Comparison of ENCODE assay signal across 8 mouse cellular contexts in the genomic region with DNA sequence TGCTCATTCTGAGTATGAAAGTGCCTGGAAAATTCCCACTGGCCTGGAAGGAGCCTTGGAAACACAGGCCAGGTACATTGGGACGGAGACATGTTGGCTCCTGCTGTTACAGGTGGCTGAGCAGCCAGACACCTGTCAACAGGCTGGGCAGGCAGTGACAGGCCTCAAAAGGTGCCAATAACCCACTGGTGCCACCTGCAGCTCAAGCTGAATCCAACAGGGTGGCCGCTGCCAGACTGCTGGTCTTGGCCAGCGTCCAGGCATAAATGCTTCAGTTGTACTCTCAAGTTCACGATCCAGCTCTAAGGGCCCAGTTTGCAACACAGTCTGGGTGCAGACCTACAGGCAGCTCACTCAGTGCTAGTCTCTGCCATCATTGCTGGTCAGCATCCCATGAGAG. TPM values are rescaled to one million over a fixed set of nuclear protein-coding genes. Genes with fewer than 3 reads are reported as not detected.
DNase-seq lines count a peak whose midpoint lies in the region; ATAC-seq and TF ChIP-seq lines count a peak whose summit lies in the region.
"Had no signal": no experiment of that assay in that cellular context is flagged by ENCODE, and none has a peak within 500 bp of the region (broad histone marks: within the 10 kb centered on the region; RNA-seq: fewer than 3 reads in every experiment).

No protein-coding gene starts in this region.

- no peaks in the 10 kb centered on the region for H3K36me3 ChIP-seq in kidney, embryonic 15.5 days
- H3K36me3 ChIP-seq in lung, embryonic 14.5 days (ENCODE audit: insufficient read depth): no peaks in the 10 kb centered on the region
- H3K36me3 ChIP-seq: neural tube, embryonic 12.5 days had no signal

- no peaks in the 10 kb centered on the region for H3K27me3 ChIP-seq in kidney, embryonic 15.5 days
- no peaks in the 10 kb centered on the region for H3K27me3 ChIP-seq in lung, embryonic 14.5 days (ENCODE audit: insufficient read depth, low read length)
- H3K27me3 ChIP-seq: neural tube, embryonic 12.5 days had no signal

- H3K4me3 ChIP-seq in kidney, embryonic 15.5 days (replicated peaks): no peak overlapping the region
- H3K4me3 ChIP-seq in lung, embryonic 14.5 days (ENCODE audit: low read depth, low read length): no peak overlapping the region
- H3K4me3 ChIP-seq: neural tube, embryonic 12.5 days had no signal

- H3K4me1 ChIP-seq in kidney, embryonic 15.5 days: peaks cover 32% of the 10 kb centered on the region
- H3K4me1 ChIP-seq in lung, embryonic 14.5 days (ENCODE audit: insufficient read depth): peaks cover 9% of the 10 kb centered on the region
- H3K4me1 ChIP-seq: neural tube, embryonic 12.5 days had no signal

- WGBS in kidney, embryonic 15.5 days: 41% methylated on average over 4 of the region's 4 CpGs
- WGBS in lung, embryonic 14.5 days: 48% methylated on average over 4 of the region's 4 CpGs

- H3K4me2 ChIP-seq in kidney, embryonic 15.5 days: no peak overlapping the region
- H3K4me2 ChIP-seq in lung, embryonic 14.5 days: no peak overlapping the region
- H3K4me2 ChIP-seq: neural tube, embryonic 12.5 days had no signal

- peak overlapping the region; percentile 82 for H3K27ac ChIP-seq in kidney, embryonic 15.5 days
- H3K27ac ChIP-seq in lung, embryonic 14.5 days (ENCODE audit: low read depth): no peak overlapping the region
- H3K27ac ChIP-seq: neural tube, embryonic 12.5 days had no signal

- DNase-seq in 3134 (ENCODE audit: extremely low read depth, insufficient read length, low spot score): peak; percentile 48
- DNase-seq in A20 (ENCODE audit: low read depth, low spot score): peak; percentile 26
- DNase-seq in cerebellum, postnatal 10 days: peak; percentile 92 to 95
- DNase-seq in heart, adult 18-20 months: peak; percentile 82 to 83
- peak; percentile 81 for DNase-seq in lung, embryonic 14.5 days
- peak; percentile 19 for DNase-seq in thymus, postnatal 4 days

- no peak overlapping the region for H3K9ac ChIP-seq in kidney, embryonic 15.5 days
- no peak overlapping the region for H3K9ac ChIP-seq in lung, embryonic 14.5 days
- H3K9ac ChIP-seq: neural tube, embryonic 12.5 days had no signal

- peak; percentile 81 for ATAC-seq in kidney, embryonic 15.5 days (replicated peaks; ENCODE audit: low FRiP score)
- ATAC-seq in lung, embryonic 14.5 days (ENCODE audit: insufficient read depth): peak; percentile 84

- TF ChIP-seq CTCF in lung, embryonic 14.5 days (IDR thresholded peaks at IDR 0.05; ENCODE audit: low read depth): peak; percentile 56

- no peaks in the 10 kb centered on the region; the same call in 1 of the 2 replicates for H3K9me3 ChIP-seq in kidney, embryonic 15.5 days (replicated peaks)
- H3K9me3 ChIP-seq in lung, embryonic 14.5 days (ENCODE audit: low read depth, low read length): no peaks in the 10 kb centered on the region
- H3K9me3 ChIP-seq: neural tube, embryonic 12.5 days had no signal

RNA-seq across cellular contexts. Expression of a gene that starts 10.7 kb away (rescaled TPM):
- 10 to 100 TPM; 24.9 to 25.7 TPM for total RNA-seq in heart, adult 18-20 months (2021)
- 17.0 and 17.3 TPM in 2 replicates for polyA plus RNA-seq in kidney, embryonic 15.5 days (2015; fragmentation: Nextera tagmentation; extraction: Ambion mirVana)
- polyA plus RNA-seq in lung, embryonic 14.5 days (2014; fragmentation: Nextera tagmentation; extraction: Ambion mirVana): 15.5 and 16.1 TPM in 2 replicates

Comparison
In these comparisons a context has a peak if more than half of its experiments do, and no peak if none do; other contexts are left out.
1. DNase-seq: peak in every context shown above with its lines; median percentile 94 in cerebellum, postnatal 10 days; 82 in heart, adult 18-20 months; 81 in lung, embryonic 14.5 days; 48 in 3134; 26 in A20; 19 in thymus, postnatal 4 days.